Mouse (Mus musculus) lung, postnatal 25 days (tissue): ENCODE measurements around the gene Dpp10.

Experiments used
- DNase-seq: peaks from one replicate; pipeline ENCODE4 v3.0.0; 2022; ENCODE audit warnings: low spot score

Gene Dpp10

GRCm38 (mm10) chr1:123919606-123920005, 125.8 kb downstream of the Dpp10 start:
- no peak for DNase-seq

DNA sequence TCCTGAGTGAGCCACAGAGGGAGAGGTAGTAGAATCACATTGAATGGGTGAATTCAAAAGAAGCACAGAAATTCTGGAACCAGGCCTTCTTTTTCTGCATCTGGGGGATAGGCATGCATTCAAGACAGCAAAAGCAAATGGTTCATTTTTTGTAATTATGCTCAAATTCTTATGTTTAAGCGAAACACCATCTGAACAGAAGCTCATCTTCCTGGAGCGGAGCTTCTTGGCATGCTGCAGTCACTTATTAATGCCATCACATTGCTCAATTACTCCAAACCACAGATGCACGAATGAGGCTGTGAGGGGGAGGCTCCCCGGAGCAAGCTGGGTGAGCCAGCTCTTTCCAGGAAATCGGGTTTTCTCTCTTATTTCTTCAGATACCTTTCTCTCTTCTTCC, 142.7 kb downstream of the Dpp10 start:
- no peak for DNase-seq

GRCm38 (mm10) chr1:123901218-123901617, 144.1 kb downstream of the Dpp10 start:
- no peak for DNase-seq

DNA sequence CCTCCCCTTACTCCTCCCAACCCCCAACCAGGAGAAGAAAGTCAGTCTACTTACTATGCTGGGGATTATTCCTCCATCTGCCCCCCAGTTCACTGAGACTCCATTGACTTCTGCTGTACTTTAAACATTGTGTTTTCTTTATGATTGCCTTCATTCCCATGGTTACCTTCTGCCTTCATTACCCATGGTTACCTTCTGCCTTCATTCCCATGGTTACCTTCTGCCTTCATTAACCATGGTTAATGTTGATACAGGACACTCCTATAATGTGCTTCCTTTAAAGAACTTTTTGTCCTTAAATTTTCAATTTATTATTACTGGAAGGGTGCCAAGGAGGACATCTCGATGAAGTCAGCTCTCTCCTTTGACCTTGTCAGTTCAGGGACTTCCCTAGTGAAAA, 158.1 kb downstream of the Dpp10 start:
- no peak for DNase-seq

- DNase-seq: no peak
Measured at GRCm38 (mm10) chr1:123846881-123847280, 198.5 kb downstream of the Dpp10 start.

GRCm38 (mm10) chr1:123801206-123801605, 244.2 kb downstream of the Dpp10 start:
- no peak for DNase-seq

DNA sequence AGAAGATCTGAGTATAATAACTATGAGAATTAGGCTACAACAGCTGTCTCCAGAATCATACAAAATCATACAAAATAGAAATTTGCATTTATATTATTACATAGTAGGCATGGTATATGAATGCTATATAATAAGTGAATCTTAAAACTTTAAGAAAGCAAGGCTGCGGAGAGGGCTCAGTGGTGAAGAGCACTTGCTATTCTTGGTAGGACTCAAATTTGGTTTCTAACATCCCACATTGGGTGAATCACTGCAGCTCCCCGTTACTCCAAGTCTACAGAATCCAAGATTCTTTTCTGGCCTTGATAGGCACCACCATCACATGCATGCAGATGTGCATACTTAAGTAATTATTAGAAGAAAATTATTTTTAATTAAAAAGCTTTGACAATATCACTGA, 279.8 kb downstream of the Dpp10 start:
- DNase-seq: no peak

DNA sequence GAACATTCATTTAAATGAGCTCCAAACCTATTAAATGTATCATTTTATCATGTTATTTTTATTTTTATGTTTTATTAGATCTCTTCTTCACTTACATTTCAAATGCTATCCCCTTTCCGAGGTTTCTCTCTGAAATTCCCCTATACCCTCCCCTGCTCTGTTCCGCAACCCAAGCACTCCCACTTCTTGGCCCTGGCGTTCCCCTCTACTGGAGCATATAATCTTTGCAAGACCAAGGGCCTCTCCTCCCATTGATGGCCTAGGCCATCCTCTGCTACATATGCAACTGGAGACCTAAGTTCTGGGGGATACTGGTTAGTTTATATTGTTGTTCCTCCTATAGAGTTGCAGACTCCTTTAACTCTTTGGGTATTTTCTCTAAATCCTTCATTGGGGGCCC, 283.1 kb downstream of the Dpp10 start:
- DNase-seq: no peak

GRCm38 (mm10) chr1:123756055-123756454, 289.3 kb downstream of the Dpp10 start:
- DNase-seq: no peak

GRCm38 (mm10) chr1:123707292-123707691, 338.1 kb downstream of the Dpp10 start:
- DNase-seq: no peak

DNA sequence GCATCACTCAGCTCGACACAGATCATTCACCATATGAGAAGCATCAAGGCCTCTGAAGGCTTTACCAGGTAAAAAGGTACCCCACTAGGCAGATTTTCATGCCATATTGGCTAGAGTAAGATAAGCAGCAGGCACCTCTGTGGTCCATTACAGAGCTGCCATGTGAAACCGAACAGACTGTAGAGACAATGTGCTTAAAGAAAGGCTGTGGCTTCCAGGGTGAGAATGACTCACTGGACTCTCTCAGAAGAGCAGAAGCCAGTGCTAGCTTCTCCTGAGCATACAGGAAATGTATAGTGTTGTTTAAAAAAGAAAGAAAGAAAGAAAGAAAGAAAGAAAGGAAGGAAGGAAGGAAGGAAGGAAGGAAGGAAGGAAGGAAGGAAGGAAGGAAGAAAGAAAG, 386.9 kb downstream of the Dpp10 start:
- DNase-seq: no peak

- DNase-seq: no peak
Measured at GRCm38 (mm10) chr1:123656607-123657006, 388.8 kb downstream of the Dpp10 start.

DNA sequence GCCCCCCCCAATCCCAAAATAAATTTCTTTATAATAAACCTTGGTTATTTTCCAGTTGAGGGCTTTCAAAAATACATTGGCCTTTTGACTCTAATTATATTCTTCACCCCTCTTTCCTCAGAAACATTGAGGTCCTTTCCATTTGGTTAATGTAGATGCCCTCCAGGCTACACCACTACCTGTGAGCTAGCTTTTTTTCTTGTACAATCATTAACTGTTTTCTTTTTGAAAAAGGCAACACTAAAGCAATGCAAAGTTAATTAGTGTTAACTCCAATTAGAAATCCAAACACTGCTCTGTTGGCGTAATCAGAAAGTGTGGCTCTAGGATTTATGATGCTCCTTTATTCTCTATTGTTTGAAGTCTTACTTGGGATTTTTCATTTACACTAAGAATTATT, 407.5 kb downstream of the Dpp10 start:
- DNase-seq: no peak

DNA sequence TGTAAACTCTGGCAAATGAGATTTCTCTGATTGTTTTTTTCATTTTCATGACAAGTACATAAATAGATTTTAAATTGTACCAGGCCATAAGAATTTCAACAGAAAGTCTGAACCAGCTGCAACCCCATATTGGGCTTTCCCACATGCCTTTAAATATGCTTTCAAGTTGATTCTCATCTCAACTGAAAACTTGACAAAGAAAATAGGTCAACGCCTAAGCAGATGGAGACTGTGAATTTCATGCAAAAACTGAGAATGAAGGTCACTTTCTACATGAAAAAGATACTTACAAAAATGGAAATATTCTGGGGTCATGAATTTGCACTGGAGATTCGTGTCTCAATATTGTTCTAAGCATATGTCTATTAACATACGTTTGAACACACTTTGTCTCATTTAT, 417.1 kb downstream of the Dpp10 start:
- no peak for DNase-seq

GRCm38 (mm10) chr1:123584857-123585256, 460.5 kb downstream of the Dpp10 start:
- no peak for DNase-seq

DNA sequence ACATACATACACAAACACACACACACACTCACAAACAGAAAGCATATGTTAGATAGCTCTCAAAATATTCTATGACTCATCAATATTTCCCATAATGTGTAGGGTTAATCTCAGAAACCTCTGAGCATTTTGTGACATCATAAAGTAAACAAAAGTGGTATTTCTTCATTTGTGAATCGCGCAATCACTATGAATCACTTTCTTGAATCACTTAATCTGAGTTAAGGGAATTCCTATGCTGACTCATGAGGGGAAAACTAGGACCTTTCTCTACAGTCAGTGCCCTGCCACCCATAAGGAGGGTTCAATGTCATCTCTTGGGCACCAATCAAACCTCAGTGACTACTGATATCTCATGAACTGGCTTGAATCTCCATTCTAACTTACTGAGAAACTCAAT, 465.2 kb downstream of the Dpp10 start:
- DNase-seq: no peak

GRCm38 (mm10) chr1:123573713-123574112, 471.6 kb downstream of the Dpp10 start:
- DNase-seq: no peak

DNA sequence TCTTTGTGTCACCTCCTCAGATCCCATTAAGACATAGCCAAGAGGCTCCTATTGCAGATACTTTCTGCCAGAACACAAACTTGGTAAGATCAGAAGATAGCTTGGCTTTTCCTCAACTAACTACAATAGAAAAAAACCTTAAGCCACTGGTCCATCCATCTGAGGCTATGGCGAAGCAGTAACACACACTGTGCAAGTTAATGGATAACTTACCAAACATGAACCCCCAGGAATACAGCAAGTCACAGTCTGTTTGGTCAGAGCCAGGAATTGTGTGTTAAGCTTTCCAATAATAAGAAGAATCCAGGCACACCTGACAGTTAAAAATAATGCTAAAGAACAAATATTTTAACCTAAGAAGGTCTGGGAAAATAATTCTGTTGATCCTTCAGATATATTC, 502.9 kb downstream of the Dpp10 start:
- no peak for DNase-seq

DNA sequence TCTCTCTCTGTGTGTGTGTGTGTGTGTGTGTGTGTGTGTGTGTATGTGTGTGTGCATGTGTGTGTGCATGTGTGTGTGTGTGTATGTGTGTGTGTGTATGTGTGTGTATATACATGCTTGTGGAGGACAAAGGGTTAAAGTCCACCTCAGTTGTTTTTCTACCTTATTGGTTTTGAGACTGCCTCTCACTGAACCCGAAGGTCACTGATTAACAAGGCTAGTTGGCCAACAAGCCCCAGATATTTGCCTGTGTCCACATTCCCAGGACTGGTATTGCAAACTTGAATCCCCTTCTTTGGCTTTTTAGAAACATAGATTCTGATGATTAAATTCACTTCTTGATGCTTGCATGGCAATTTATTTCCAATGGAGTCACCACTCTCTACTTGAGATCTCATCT, 577.6 kb downstream of the Dpp10 start:
- no peak for DNase-seq

DNA sequence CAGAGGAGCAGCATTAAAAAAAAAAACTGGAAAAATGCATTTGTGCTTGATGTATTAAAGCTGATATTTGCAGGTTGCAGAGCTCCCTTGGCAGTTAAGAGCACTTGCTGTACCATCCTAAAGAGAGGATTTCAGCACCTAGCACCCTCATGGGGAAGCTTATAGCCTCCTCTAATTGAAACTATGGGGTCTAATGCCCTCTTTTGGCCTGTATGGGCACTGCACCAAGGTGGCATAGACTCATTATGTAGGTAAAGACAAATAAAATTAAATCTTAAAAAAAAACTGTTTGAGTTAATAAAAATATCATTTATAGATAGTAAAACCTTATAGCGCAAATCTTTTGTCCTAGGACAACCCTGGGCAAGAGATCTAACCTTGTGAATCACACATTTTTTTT, 631.2 kb downstream of the Dpp10 start:
- no peak for DNase-seq

DNA sequence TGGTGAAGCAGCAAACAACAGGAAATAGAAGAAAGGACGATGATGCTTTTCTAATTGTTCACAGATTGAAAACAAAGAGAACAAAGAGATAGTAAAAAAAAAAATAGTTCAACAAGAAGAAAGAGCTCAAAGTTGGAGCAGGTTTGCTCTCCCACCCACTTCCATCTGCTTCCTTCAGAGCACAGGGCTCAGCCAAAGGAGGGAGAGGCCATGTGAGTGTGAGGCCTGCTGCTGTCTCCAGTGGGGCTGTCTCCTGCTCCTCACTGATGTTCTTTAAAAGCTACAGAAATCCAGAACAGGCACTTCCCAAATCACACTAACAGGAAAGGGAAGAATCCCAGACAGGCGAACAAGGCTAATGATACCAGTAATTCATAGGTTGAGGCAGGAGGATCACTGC, 694.1 kb downstream of the Dpp10 start:
- DNase-seq: no peak

DNA sequence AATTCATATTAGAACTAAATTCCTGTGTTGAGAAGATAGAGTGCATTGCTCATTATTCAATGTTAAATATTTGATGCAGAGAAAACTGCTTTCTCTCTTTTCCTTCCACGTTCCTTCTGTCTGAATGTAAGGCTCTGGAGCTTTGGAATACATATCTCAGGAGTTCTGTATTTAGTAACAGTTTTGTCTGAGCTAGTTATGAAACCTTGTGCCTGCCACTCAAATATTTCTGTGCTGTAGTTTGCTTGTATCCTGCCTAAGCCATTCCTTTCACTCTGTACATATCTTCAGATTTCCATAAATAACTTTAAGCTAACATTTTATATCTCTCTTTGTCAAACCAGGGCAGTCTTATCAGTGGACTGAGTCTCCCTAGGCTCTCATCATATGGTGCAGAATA, 707.5 kb downstream of the Dpp10 start:
- DNase-seq: no peak

DNA sequence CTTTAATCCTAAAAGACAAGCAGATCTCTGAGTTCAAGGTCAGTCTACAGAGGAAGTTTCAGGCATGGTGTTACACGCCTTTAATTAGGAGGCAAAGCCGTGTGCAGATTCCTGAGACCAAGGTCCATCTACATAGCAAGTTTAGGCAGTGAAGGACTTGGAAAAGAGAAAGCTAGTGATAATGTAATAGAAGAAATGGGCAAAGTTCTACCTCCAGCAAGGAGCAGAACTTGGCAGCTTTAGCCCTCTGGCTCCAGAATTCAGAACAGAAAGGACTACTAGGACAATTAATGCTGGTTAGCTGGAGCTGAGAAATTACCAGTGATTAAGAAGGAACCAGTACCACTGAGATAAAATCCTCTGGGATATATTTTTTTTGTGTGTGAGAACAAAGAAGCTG, 728.5 kb downstream of the Dpp10 start:
- no peak for DNase-seq
